Mouse (Mus musculus) hindbrain, embryonic 12.5 days (tissue): ENCODE data around the gene Sema5a. TPM values are rescaled to one million over a fixed set of nuclear protein-coding genes. Genes with fewer than 3 reads are reported as not detected.
A peak's percentile ranks its signal among the peaks of the same experiment; 100 is the strongest.

Experiments
- ATAC-seq: fragments of 200-750 bp; cut with Nextera tagmentation; 2 replicates; pipeline ENCODE4 v1.8.0; 2017; ENCODE audit warnings: moderate TSS enrichment; ENCODE audit not compliant: low FRiP score
- H3K27ac ChIP-seq: fragments of 300-500 bp; sonication (generic); 2 replicates; pipeline ENCODE4 v1.5.1; 2016; ENCODE audit warnings: mild to moderate bottlenecking
- H3K27me3 ChIP-seq: fragments of 300-500 bp; sonication (generic); 2 replicates; pipeline ENCODE4 v1.6.1; 2016; ENCODE audit warnings: mild to moderate bottlenecking
- H3K36me3 ChIP-seq: fragments of 300-500 bp; sonication (generic); 2 replicates; pipeline ENCODE4 v1.6.1; 2016; ENCODE audit warnings: mild to moderate bottlenecking
- H3K4me1 ChIP-seq: fragments of 300-500 bp; sonication (generic); 2 replicates; pipeline ENCODE4 v1.6.1; 2016
- H3K4me2 ChIP-seq: fragments of 300-500 bp; sonication (generic); replicated peaks from 2 replicates; pipeline ENCODE4 v1.6.1; 2016; ENCODE audit warnings: mild to moderate bottlenecking
- H3K4me3 ChIP-seq: fragments of 300-500 bp; sonication (generic); 2 replicates; pipeline ENCODE4 v1.5.1; 2016; ENCODE audit warnings: mild to moderate bottlenecking
- H3K9ac ChIP-seq: fragments of 300-500 bp; sonication (generic); 2 replicates; pipeline ENCODE4 v1.6.1; 2016; ENCODE audit warnings: mild to moderate bottlenecking, moderate library complexity
- H3K9me3 ChIP-seq: fragments of 300-500 bp; sonication (generic); replicated peaks from 2 replicates; pipeline ENCODE4 v1.6.1; 2016; ENCODE audit warnings: mild to moderate bottlenecking
- whole genome bisulfite sequencing: fragments of 180-500 bp; shearing (Covaris S2); methylation state at CpG from one replicate; pipeline ENCODE4 v1.1.7; 2016; 5-methylcytosine and 5-hydroxymethylcytosine counted together
- polyA plus RNA-seq: library from polyadenylated mRNA; unstranded; fragments of >200 nt; fragmentation: Nextera tagmentation; extraction: Ambion mirVana; gene quantifications from 2 replicates; pipeline ENCODE4 v1.2.1, GENCODE M21; 2016

Gene Sema5a
- polyA plus RNA-seq, 1 experiment from 2014 or later = 11.2 TPM

- Histone ChIP-seq H3K27ac (no peak overlapping the region), H3K4me1 (peaks cover 5% of the 10 kb centered on the region), H3K9me3 (no peaks in the 10 kb centered on the region), H3K27me3 (no peaks in the 10 kb centered on the region), H3K4me2 (no peak overlapping the region), H3K4me3 (no peak overlapping the region), H3K36me3 (no peaks in the 10 kb centered on the region), H3K9ac (no peak overlapping the region)
- ATAC-seq = peak; percentile 88
Observed at GRCm38 (mm10) chr15:32433833-32434155, 189.2 kb downstream of the Sema5a start.

- peaks cover 5% of the 10 kb centered on the region for H3K4me1 ChIP-seq
- H3K9ac ChIP-seq = no peak overlapping the region
- no peak for ATAC-seq
- no peaks in the 10 kb centered on the region for H3K36me3 ChIP-seq
- H3K9me3 ChIP-seq = no peaks in the 10 kb centered on the region
- no peaks in the 10 kb centered on the region for H3K27me3 ChIP-seq
- no peak overlapping the region for H3K4me2 ChIP-seq
- no peak overlapping the region for H3K27ac ChIP-seq
- no peak overlapping the region for H3K4me3 ChIP-seq
Observed at GRCm38 (mm10) chr15:32434274-32434673, 189.7 kb downstream of the Sema5a start.

GRCm38 (mm10) chr15:32437654-32438053, 193.0 kb downstream of the Sema5a start:
- no peak overlapping the region for H3K4me2 ChIP-seq
- no peaks in the 10 kb centered on the region for H3K36me3 ChIP-seq
- H3K4me1 ChIP-seq = peaks cover 5% of the 10 kb centered on the region
- H3K4me3 ChIP-seq = no peak overlapping the region
- no peak overlapping the region for H3K27ac ChIP-seq
- ATAC-seq = peak; percentile 75
- H3K27me3 ChIP-seq = no peaks in the 10 kb centered on the region
- no peaks in the 10 kb centered on the region for H3K9me3 ChIP-seq
- 20% methylated on average over 6 of the region's 6 CpGs for WGBS
- no peak overlapping the region for H3K9ac ChIP-seq

- Histone ChIP-seq H3K4me2 (no peak overlapping the region), H3K27ac (no peak overlapping the region), H3K4me1 (no peaks in the 10 kb centered on the region), H3K36me3 (no peaks in the 10 kb centered on the region), H3K27me3 (no peaks in the 10 kb centered on the region), H3K4me3 (no peak overlapping the region), H3K9ac (no peak overlapping the region), H3K9me3 (no peaks in the 10 kb centered on the region)
- WGBS = 77% methylated on average over 4 of the region's 4 CpGs
- ATAC-seq = no peak
Observed at GRCm38 (mm10) chr15:32442745-32443144, 198.1 kb downstream of the Sema5a start.

- no peaks in the 10 kb centered on the region for H3K4me1 ChIP-seq
- H3K27ac ChIP-seq = no peak overlapping the region
- H3K27me3 ChIP-seq = no peaks in the 10 kb centered on the region
- no peaks in the 10 kb centered on the region for H3K36me3 ChIP-seq
- no peak overlapping the region for H3K4me2 ChIP-seq
- 58% methylated on average over 7 of the region's 7 CpGs for WGBS
- no peak for ATAC-seq
- H3K4me3 ChIP-seq = no peak overlapping the region
- no peak overlapping the region for H3K9ac ChIP-seq
- H3K9me3 ChIP-seq = no peaks in the 10 kb centered on the region
Observed at GRCm38 (mm10) chr15:32447558-32448349, 203.1 kb downstream of the Sema5a start.

DNA sequence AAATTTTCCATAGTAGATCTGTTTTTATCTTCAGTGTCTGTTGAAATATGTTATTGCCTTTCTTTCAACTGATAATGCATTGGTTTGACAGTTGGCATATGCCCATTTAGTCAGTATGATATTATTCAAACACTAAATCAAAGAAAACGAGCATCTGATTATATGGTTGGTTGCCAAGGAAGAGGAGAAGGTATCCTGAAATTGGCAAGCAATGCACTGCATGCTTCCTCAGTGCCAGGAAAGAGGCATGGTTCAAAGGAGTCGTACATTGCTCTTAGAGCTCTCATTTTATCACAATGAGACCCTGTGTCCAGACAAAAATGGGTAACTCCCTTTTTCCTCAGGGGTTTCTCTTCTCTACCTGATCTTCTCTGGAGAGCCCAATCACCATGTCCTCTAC, 214.4 kb downstream of the Sema5a start:
- H3K27me3 ChIP-seq = no peaks in the 10 kb centered on the region
- no peaks in the 10 kb centered on the region for H3K4me1 ChIP-seq
- H3K4me3 ChIP-seq = no peak overlapping the region
- WGBS = 70% methylated on average over 2 of the region's 2 CpGs
- H3K27ac ChIP-seq = no peak overlapping the region
- no peak for ATAC-seq
- no peaks in the 10 kb centered on the region for H3K9me3 ChIP-seq
- no peaks in the 10 kb centered on the region for H3K36me3 ChIP-seq
- H3K9ac ChIP-seq = no peak overlapping the region
- H3K4me2 ChIP-seq = no peak overlapping the region

GRCm38 (mm10) chr15:32460238-32460637, 215.6 kb downstream of the Sema5a start:
- WGBS = 79% methylated on average over 7 of the region's 7 CpGs
- no peak for ATAC-seq
- H3K27me3 ChIP-seq = no peaks in the 10 kb centered on the region
- no peaks in the 10 kb centered on the region for H3K4me1 ChIP-seq
- no peak overlapping the region for H3K9ac ChIP-seq
- H3K4me2 ChIP-seq = no peak overlapping the region
- H3K36me3 ChIP-seq = no peaks in the 10 kb centered on the region
- H3K9me3 ChIP-seq = no peaks in the 10 kb centered on the region
- H3K4me3 ChIP-seq = no peak overlapping the region
- no peak overlapping the region for H3K27ac ChIP-seq

DNA sequence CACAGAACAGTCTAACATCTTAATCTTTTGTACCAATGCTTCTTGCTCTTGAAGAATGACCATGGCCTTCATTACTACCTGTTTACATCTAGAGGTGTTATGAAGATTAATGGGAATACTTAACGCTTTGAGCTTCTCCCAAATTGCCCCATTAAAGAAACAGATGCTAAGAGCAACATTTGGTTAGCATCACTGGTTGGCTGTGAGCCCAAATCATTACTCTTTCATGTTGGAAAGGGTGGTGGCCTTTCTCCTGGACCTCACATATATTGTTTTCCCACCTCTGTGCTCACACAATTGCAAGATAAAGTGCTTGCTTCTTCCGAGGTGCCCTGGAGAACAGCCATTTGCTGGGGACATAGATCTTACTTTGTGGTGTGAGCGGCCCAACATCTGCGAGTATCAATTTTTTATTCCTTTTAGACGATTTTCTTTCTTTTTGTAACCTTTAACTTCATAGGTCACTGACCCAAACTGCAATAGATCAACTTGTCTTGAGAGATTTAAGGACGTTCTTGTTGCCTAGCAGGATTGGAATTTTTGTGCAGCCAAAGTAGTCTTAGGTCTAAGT, 227.0 kb downstream of the Sema5a start:
- no peak for ATAC-seq
- WGBS = 69% methylated on average over 6 of the region's 6 CpGs

GRCm38 (mm10) chr15:32480747-32481146, 236.1 kb downstream of the Sema5a start:
- Histone ChIP-seq H3K4me3 (no peak overlapping the region), H3K4me2 (no peak overlapping the region), H3K9ac (no peak overlapping the region), H3K4me1 (no peaks in the 10 kb centered on the region), H3K36me3 (no peaks in the 10 kb centered on the region), H3K9me3 (no peaks in the 10 kb centered on the region), H3K27me3 (no peaks in the 10 kb centered on the region), H3K27ac (no peak overlapping the region)
- ATAC-seq = no peak

More for the DNA sequence above, 227.0 kb downstream of the Sema5a start:
- no peaks in the 10 kb centered on the region for H3K27me3 ChIP-seq
- no peak overlapping the region for H3K4me3 ChIP-seq
- no peak overlapping the region for H3K27ac ChIP-seq
- H3K4me1 ChIP-seq = no peaks in the 10 kb centered on the region
- H3K9ac ChIP-seq = no peak overlapping the region
- H3K9me3 ChIP-seq = no peaks in the 10 kb centered on the region
- H3K36me3 ChIP-seq = no peaks in the 10 kb centered on the region
- H3K4me2 ChIP-seq = no peak overlapping the region

GRCm38 (mm10) chr15:32485064-32485964, 240.7 kb downstream of the Sema5a start:
- Histone ChIP-seq H3K36me3 (no peaks in the 10 kb centered on the region), H3K9ac (no peak overlapping the region), H3K4me3 (no peak overlapping the region), H3K4me2 (no peak overlapping the region), H3K4me1 (no peaks in the 10 kb centered on the region), H3K27me3 (no peaks in the 10 kb centered on the region), H3K9me3 (no peaks in the 10 kb centered on the region), H3K27ac (no peak overlapping the region)
- 70% methylated on average over 8 of the region's 8 CpGs for WGBS
- peak; percentile 59; the same call in 1 of the 2 replicates for ATAC-seq

- no peak overlapping the region for H3K4me2 ChIP-seq
- H3K36me3 ChIP-seq = no peaks in the 10 kb centered on the region
- H3K4me3 ChIP-seq = no peak overlapping the region
- H3K9me3 ChIP-seq = no peaks in the 10 kb centered on the region
- H3K27me3 ChIP-seq = no peaks in the 10 kb centered on the region
- H3K9ac ChIP-seq = no peak overlapping the region
- H3K4me1 ChIP-seq = no peaks in the 10 kb centered on the region
- no peak for ATAC-seq
- no peak overlapping the region for H3K27ac ChIP-seq
- 84% methylated on average over 1 of the region's 1 CpGs for WGBS
Observed at GRCm38 (mm10) chr15:32487968-32488367, 243.4 kb downstream of the Sema5a start.

GRCm38 (mm10) chr15:32494219-32494618, 249.6 kb downstream of the Sema5a start:
- Histone ChIP-seq H3K36me3 (no peaks in the 10 kb centered on the region), H3K4me3 (no peak overlapping the region), H3K27ac (no peak overlapping the region), H3K27me3 (no peaks in the 10 kb centered on the region), H3K9me3 (no peaks in the 10 kb centered on the region), H3K4me1 (no peaks in the 10 kb centered on the region), H3K4me2 (no peak overlapping the region), H3K9ac (no peak overlapping the region)
- WGBS = 78% methylated on average over 5 of the region's 5 CpGs
- ATAC-seq = no peak
